Mouse (Mus musculus) embryonic stem cell, embryonic (primary cell): ENCODE data around the gene Acot11.

Experiments
- CTCF ChIA-PET, 4 experiments: fragments of 300-600 bp in 2 of 4; fragments of 350-600 bp in 2 of 4; sonication (Branson Sonifier 250); formaldehyde crosslinking; loops; one replicate each; lab custom pipeline; 2022; ENCODE audit warnings: inconsistent platforms in 2 of 4; lab: Charles Lee
- POLR2A ChIA-PET, 4 experiments: fragments of 300-600 bp in 2 of 4; fragments of 350-600 bp in 2 of 4; sonication (Branson Sonifier 250); formaldehyde crosslinking; loops; one replicate each; lab custom pipeline; 2022; ENCODE audit warnings: antibody characterized with exemption in 4 of 4, inconsistent platforms in 1 of 4; lab: Charles Lee

Gene Acot11

DNA sequence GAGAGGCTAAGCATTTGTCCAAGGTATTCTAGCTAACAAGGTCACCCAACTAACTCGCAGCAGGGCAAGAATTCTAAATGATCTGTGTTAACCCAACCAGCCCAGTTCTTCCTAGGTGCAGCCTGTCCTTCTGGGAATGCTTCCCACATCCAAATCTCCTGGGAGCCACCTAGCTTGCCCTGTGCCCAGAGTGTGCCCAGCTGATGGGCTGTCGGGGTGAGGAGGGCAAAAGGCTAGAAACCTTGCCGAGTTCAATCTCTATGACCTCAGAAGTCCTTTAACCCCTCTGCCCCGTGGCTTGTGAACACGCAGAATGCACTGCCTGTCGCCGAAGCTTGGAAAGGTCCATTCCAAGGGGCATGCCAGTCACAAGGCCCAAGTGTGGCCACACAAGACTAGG is 40.6 kb downstream of the Acot11 start:
- ChIA-PET CTCF (interaction anchor here in 1 of 4 experiments (1.4 kb wide), 1 partner anchor 36 kb away, joined by 3 read pairs; no protein-coding TSS in a partner anchor), POLR2A (no interaction called here)

DNA sequence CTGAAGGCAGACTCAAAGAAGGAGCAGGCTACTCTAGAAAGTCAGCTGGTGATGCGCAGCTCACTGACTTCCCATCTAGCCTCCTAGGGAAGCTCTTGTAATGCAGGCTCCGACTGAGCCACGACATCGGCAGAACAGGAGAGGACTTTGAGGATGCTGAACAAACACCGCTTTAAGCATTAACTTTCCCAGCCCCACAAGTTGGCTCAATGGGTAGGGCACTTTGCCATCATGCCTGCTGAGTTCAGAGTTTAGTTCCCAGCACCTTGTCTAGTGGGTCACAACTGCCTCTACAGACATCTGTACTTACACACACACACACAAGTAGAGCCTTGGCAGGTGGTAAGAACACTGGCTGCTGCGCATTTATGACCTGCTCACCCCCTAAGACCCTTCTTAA is 53.1 kb downstream of the Acot11 start:
- ChIA-PET POLR2A (interaction anchor here in 2 of 4 experiments (0.5 to 1.1 kb wide), 2 partner anchors 151 to 331 kb away, joined by 3 to 4 read pairs; no protein-coding TSS in a partner anchor), CTCF (interaction anchor here in 1 of 4 experiments (1.8 kb wide), 1 partner anchor 10 kb away, joined by 8 read pairs; no protein-coding TSS in a partner anchor)

DNA sequence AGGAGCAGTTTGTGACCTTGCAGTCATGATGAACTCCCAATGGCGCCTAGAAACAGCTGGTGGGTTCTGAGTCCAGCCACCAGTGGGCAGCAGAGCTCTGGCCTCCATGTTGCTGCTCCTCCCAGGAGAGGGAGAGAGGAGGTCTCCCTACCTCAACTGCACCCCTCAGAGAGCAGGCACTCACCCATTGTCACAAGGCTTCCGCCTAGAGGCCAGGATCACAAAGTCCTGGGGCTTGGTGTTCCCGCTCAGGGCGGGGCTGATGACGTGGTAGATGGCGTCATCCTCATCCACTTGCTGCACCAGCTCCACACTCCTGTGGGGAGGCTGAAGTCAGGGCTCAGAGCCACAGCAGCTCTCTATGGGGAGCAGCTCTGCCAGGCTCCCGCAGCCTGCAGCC is 55.1 kb downstream of the Acot11 start:
- ChIA-PET POLR2A (interaction anchor here in 3 of 4 experiments (0.5 to 1.7 kb wide), 6 partner anchors 8 to 637 kb away, joined by 3 to 4 read pairs (median 4); partner anchors contain the start of genes Fam151a (in 1 of the 3) and Ttc4 (in 1 of the 3)), CTCF (interaction anchor here (0.5 to 2.5 kb wide), 31 partner anchors 9 to 526 kb away, joined by 3 to 16 read pairs (median 4); partner anchors contain the start of genes Mroh7 (in 2 of the 4) and Acot11 (in 1 of the 4))

DNA sequence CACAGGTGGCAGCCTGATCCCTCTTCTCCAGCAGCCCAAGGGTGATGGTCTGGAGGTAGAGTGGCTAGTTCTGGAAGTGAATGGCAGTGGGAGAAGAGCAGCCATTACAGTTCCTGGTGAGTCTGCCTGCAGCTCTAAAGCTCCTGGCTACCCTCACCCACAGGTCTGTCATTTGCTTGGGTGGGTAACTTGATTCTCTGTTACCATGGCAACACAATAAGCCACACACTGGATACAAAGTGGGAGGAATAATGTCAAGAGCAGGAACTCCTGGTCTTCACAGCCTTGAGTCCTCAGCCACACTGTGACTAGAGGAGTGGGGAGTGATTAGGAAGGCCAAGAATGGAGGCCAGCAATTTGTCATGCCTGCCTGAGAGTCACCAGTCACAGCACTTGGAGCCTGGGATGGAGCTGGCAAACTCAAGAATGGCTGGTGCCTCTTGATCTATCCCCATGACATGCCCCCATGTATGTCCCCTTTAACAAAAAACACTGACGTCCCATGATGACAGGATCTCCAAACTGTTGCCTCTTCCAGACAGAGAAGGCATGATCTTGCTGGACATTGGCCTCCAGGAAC is 57.7 kb downstream of the Acot11 start:
- CTCF ChIA-PET, result no interaction called here

DNA sequence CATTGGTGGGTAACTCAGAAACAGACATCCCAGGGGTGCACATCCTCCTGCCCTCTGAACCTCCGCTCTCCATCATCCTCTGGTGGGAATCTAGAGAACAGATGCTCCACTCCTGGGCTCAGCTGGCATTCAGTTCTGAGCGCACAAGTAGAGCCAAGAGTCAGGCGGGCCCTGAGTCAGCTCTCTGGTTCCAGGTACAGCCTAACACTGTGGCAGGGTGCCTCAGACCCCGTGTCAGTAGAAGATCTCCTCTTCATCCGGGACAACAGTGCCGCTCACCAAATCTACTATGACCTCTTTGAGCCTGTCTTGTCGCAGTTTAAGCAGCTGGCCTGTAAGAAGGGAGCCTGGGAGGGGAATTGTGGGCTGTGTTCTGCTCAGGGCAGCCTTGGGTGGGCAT is 58.9 kb downstream of the Acot11 start:
- ChIA-PET POLR2A (interaction anchor here in 2 of 4 experiments (0.7 to 1.3 kb wide), 2 partner anchors 9 to 171 kb away, joined by 3 to 5 read pairs; no protein-coding TSS in a partner anchor), CTCF (no interaction called here)

More for the DNA sequence above, 57.7 kb downstream of the Acot11 start:
- POLR2A ChIA-PET, result interaction anchor here in 1 of 4 experiments (1.5 kb wide), 1 partner anchor 16 kb away, joined by 3 read pairs; the partner anchor contains the start of gene Mroh7

DNA sequence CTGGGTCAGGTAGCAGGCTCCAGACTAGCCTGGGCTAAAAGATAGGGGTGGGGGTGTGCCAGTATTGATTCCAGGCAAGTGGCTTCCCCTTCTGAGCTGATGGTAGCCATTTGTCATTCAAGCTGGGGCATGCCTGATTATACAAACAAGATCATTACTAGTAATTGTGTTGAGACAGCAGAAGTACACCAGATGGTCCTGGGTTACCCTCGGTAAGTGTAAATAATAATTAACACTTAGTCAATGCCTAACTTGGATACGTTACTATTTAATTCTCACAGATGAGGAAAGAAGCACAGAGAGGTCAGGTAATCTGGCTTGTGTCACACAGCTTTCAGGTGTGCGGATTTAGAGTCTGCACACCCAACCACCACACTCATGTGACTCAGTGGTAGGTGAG is 66.9 kb downstream of the Acot11 start:
- ChIA-PET POLR2A (interaction anchor here in 1 of 4 experiments (1.2 to 1.4 kb wide), 2 partner anchors 12 to 81 kb away, joined by 3 to 4 read pairs; no protein-coding TSS in a partner anchor), CTCF (no interaction called here)

DNA sequence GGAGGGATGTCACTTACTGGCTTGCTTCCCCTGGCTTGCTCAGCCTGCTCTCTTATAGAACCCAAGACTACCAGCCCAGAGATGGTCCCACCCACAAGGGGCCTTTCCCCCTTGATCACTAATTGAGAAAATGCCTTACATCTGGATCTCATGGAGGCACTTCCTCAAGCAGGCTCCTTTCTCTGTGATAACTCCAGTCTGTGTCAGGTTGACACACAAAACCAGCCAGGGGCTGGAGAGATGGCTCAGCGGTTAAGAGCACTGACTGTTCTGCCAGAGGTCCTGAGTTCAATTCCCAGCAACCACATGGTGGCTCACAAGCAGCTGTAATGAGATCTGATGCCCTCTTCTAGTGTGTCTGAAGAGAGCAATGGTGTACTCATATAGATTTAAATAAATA is 67.9 kb downstream of the Acot11 start:
- POLR2A ChIA-PET, result interaction anchor here in 2 of 4 experiments (0.6 to 1.4 kb wide), 4 partner anchors 13 to 203 kb away, joined by 3 to 4 read pairs (median 4); no protein-coding TSS in a partner anchor
- CTCF ChIA-PET, result interaction anchor here in 1 of 4 experiments (0.6 kb wide), 2 partner anchors 132 to 137 kb away, joined by 8 to 9 read pairs; no protein-coding TSS in a partner anchor

DNA sequence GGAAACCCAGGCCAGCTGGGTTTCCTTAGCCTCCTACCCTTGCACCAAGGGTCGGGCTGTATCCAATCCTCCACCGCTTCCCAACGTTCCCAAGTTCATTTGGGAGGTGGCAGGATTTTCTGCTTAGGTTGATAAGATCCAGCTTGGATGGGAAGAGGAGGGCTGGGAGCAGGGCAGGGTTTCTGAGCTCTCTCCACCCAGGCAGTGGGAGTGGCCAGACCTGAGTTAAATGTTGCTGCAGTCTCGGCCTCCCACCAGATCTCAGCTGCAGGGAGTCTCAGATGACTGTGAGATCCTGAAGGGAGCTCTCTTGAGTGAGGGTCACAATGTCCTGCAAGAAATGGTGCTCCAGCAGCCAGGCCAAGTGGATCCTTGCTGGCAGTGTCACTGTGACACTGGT is 71.2 kb downstream of the Acot11 start, which contains the start of gene Fam151a:
Fam151a (plus strand) TSS at position 254 of the 400 bp plus-strand sequence.
- POLR2A ChIA-PET, result interaction anchor here in 1 of 4 experiments (1.0 to 1.5 kb wide), 3 partner anchors 16 to 126 kb away, joined by 3 to 4 read pairs (median 3); no protein-coding TSS in a partner anchor
- CTCF ChIA-PET, result interaction anchor here in 2 of 4 experiments (0.6 to 1.4 kb wide), 5 partner anchors 19 to 204 kb away, joined by 3 to 4 read pairs (median 3); no protein-coding TSS in a partner anchor

DNA sequence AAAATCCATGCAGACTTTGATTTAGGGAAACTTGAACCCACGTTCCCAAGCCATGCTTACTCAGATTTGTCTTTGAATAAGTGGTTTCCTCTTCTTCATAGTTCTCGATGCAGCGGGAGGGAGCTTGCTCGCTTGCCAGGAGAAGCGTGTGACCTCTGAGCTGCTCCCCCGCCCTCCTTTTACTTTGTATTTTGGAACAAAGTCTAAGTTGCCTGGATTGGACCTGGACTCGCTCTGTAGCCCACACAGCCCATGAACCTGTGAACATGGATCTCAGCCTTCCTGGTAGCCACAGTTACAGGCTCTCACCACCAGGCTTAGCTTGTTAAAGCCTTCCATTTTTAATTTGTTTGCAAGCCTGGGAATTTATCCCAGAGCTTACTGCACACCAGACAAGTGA is 74.0 kb downstream of the Acot11 start, which contains the start of gene Mroh7:
Mroh7 (minus strand) TSS at position 112 of the 400 bp plus-strand sequence.
- POLR2A ChIA-PET, result interaction anchor here in 3 of 4 experiments (1.1 to 1.4 kb wide), 3 partner anchors 10 to 69 kb away, joined by 3 read pairs; no protein-coding TSS in a partner anchor
- CTCF ChIA-PET, result interaction anchor here in 3 of 4 experiments (0.6 to 1.2 kb wide), 5 partner anchors 19 to 116 kb away, joined by 3 to 6 read pairs (median 5); no protein-coding TSS in a partner anchor

DNA sequence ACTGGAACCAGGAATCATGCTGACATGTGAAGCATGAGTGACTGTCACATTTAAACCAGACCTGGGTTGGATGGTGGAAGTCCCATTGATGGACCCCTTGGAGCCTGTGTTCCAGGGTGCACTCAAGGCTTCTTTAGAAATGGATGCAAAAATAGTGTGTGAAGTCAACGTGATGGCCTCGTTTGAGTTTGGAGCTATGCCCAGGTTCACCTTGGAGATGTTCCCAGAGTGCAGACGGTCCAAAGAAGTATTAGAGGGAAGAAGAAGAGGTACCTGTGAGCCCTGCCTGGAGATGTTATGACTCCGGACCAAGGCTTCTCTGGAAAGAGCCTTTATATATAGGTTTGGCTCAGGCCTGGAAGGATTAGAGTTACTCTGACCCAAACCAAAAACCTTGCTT is 84.2 kb downstream of the Acot11 start:
- CTCF ChIA-PET, result no interaction called here

DNA sequence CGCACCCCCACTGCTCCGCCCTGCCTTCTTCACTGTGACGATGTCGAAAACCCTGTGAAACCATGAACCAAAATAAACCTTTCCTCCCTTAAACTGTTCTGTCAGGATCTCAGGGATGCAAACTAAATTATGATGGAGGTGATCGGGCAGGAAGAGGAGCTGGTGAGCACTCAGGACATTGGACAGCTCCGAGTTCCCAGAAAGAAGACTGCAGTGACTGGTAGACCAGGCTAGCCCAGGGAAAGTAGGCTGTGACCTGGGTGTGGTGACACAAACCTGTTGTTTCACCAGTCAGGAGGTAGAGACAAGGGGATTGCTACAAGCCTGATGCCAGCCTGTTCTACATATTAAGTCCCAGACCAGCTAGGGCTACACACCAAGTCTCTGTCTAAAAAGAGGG is 91.2 kb downstream of the Acot11 start:
- ChIA-PET POLR2A (interaction anchor here in 3 of 4 experiments (0.6 to 1.0 kb wide), 5 partner anchors 23 to 100 kb away, joined by 3 to 4 read pairs (median 4); no protein-coding TSS in a partner anchor), CTCF (interaction anchor here in 3 of 4 experiments (0.6 to 2.7 kb wide), 16 partner anchors 9 to 184 kb away, joined by 3 to 13 read pairs (median 3); partner anchors contain the start of genes Fam151a (in 1 of the 3) and Ttc22 (in 1 of the 3))

More for the DNA sequence above, 84.2 kb downstream of the Acot11 start:
- POLR2A ChIA-PET, result interaction anchor here in 2 of 4 experiments (0.9 to 1.1 kb wide), 2 partner anchors 10 to 114 kb away, joined by 3 read pairs; partner anchors contain the start of gene Mroh7 (in 1 of the 2)

DNA sequence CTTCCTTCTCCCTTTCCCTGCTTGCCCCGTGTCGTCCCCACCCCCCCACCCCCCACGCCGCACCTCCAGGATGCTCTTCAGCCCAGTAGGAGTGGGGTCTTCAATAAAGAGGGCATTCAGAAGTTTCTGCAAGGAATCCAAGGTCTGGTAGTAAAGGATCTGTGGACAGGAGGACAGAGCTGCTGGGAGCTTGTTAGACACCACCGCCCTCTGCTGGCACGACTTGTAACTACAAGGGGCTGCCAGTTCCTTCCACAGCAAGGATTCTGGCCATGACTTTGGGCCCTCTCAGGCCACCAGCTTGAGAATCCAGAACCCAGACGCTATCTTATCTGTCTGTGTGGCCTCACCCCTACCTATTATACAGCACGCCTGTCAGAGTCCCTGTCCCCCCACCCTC is 96.4 kb downstream of the Acot11 start:
- ChIA-PET POLR2A (interaction anchor here in 3 of 4 experiments (0.5 to 2.6 kb wide), 15 partner anchors 11 to 1650 kb away, joined by 3 to 11 read pairs (median 4); no protein-coding TSS in a partner anchor), CTCF (interaction anchor here (0.6 to 5.6 kb wide), 51 partner anchors 9 to 1505 kb away, joined by 3 to 53 read pairs (median 4); partner anchors contain the start of genes Fam151a (in 1 of the 4), Lexm (in 1 of the 4), Tmem59 (in 1 of the 4) and Ttc22 (in 1 of the 4))

DNA sequence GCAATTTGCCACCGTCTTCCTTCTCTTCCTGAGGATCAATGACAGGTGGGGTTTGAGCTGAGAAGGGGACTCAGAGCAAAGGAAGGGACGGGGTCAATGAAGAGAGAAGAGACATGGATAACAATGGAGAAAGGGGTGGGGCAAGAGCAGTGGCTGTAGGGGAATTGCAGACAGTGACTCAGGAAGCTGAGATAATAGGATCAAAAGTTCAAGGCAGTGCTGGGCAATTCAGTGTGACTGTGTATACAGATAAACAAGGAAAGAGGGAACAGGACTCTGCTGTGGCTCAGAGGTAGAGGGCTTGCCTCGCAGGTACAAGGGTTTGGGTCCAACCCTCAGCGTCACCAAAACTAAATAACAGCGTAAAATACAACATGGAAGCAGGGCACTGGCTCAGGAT is 96.8 kb downstream of the Acot11 start:
- CTCF ChIA-PET, result interaction anchor here (0.6 to 5.6 kb wide), 48 partner anchors 8 to 470 kb away, joined by 3 to 53 read pairs (median 4); partner anchors contain the start of genes Fam151a (in 1 of the 4), Lexm (in 1 of the 4), Tmem59 (in 1 of the 4) and Ttc22 (in 1 of the 4)
- POLR2A ChIA-PET, result interaction anchor here in 3 of 4 experiments (0.5 to 2.6 kb wide), 14 partner anchors 11 to 1651 kb away, joined by 3 to 11 read pairs (median 4); no protein-coding TSS in a partner anchor

DNA sequence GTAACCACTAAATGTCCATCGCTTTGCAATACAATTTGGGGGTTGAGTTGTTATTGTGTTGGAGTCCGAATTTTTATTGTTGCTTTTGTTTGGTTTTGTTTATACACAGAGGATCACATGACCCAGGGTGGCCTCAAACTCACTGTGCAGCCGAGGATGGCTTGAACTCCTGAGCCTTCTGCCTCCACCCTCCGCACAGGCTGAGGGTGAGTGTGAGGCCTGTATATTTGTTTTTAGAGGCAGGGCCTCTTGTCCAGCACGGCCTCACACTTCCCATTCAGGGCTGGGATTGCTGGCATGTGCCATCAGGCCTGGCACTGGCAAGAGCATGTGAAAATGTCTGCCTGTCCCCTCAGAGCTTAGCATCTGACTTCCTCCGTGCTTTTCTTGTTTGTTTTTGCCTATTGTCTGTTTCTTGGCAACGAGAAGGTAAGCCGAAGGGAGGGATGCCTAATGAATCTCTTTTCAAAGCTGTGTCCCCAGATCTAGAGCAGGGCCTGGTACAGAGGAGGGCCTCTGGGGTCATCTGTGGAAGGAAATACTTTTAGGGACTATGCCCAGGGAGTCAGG is 99.6 kb downstream of the Acot11 start:
- ChIA-PET POLR2A (interaction anchor here in 3 of 4 experiments (0.6 to 2.6 kb wide), 12 partner anchors 10 to 98 kb away, joined by 3 to 6 read pairs (median 4); partner anchors contain the start of gene Ttc4 (in 1 of the 3)), CTCF (interaction anchor here in 3 of 4 experiments (0.6 to 1.8 kb wide), 8 partner anchors 8 to 104 kb away, joined by 3 to 8 read pairs (median 4); no protein-coding TSS in a partner anchor)

DNA sequence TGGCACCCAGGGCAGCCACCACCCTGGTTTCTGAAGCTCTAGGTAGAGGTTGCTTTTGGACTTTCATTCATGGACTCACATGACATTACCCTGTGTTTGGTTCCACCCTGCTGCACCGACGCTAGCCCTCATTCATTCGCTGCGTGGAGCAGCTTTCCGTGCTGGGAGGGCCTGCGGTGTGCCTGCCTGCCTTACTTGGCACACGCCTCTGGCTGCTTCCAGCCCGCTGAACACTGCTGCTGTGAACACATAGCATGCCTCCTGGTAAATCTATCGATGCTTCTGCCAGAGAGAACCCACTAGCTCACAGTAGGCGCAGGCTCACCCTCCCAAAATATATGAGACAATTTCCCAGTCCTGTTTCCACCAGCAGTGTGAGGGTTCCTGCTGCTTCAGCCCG is 100.4 kb downstream of the Acot11 start:
- POLR2A ChIA-PET, result interaction anchor here (0.5 to 2.6 kb wide), 14 partner anchors 9 to 155 kb away, joined by 3 to 6 read pairs (median 4); partner anchors contain the start of gene Ttc4 (in 2 of the 4)
- CTCF ChIA-PET, result interaction anchor here in 3 of 4 experiments (0.6 to 1.8 kb wide), 8 partner anchors 9 to 232 kb away, joined by 3 to 6 read pairs (median 4); no protein-coding TSS in a partner anchor

DNA sequence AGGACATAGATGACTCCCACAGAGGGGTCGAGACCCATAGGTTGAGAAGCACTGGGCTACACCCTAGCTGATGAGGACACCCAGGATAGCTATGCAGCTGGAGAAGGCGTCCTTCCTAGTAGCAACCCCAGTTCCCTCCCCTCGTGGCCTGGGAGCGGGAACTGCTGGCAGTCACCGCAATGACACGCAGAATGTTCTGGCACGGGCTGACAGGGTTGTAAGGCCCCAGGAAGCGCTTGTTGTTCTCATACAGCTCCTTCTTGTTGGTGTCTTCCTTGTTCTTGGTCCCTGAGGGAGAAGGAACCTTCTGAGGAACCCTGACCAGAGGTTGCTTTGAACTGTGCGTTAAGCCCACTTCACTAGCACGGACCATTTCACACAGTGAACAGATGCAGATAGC is 100.8 kb downstream of the Acot11 start:
- ChIA-PET CTCF (interaction anchor here in 3 of 4 experiments (0.6 to 1.8 kb wide), 7 partner anchors 10 to 232 kb away, joined by 3 to 6 read pairs (median 4); no protein-coding TSS in a partner anchor), POLR2A (interaction anchor here (0.5 to 2.6 kb wide), 14 partner anchors 8 to 156 kb away, joined by 3 to 6 read pairs (median 4); partner anchors contain the start of gene Ttc4 (in 2 of the 4))

DNA sequence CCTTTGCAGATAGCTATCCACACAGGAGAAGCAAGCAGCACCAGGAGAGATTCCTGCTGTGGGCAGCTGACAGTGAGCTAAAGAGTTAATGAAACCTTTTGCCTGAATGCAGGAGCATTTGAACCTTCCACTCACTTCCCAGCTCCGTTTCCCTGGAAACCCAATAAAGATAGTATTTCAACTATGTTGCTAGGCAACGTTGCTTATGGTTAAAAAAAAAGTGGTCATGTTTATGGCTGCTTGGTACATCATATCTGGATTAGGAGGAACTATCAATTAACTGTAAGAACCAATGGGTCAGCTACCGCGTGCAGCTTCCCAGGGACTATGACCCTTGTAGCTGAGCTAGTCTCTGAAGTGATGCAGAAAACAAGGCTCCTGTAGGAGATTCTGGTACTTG is 104.0 kb downstream of the Acot11 start:
- ChIA-PET POLR2A (interaction anchor here in 2 of 4 experiments (0.6 to 1.5 kb wide), 4 partner anchors 24 to 71 kb away, joined by 3 to 5 read pairs (median 4); no protein-coding TSS in a partner anchor), CTCF (interaction anchor here in 3 of 4 experiments (0.6 to 2.0 kb wide), 7 partner anchors 9 to 1288 kb away, joined by 3 to 13 read pairs (median 4); no protein-coding TSS in a partner anchor)
